Comparison of ENCODE assay signal across 14 mouse cellular contexts in genomic region chr8:120585521-120585920, GRCm38 (mm10).
"Had no signal": no experiment of that assay in that cellular context is flagged by ENCODE, and none has a peak within 500 bp of the region (broad histone marks: within the 10 kb centered on the region; RNA-seq: fewer than 3 reads in every experiment).

No protein-coding gene starts in this region.

- H3K27ac ChIP-seq: limb, embryonic 12.5 days; liver, embryonic 15.5 days; midbrain, embryonic 15.5 days; neural tube, embryonic 13.5 days; stomach, embryonic 15.5 days had no signal

- H3K36me3 ChIP-seq: midbrain, embryonic 15.5 days had no signal

- H3K27me3 ChIP-seq: limb, embryonic 12.5 days; liver, embryonic 15.5 days; midbrain, embryonic 15.5 days; neural tube, embryonic 13.5 days; stomach, embryonic 15.5 days had no signal

- H3K9ac ChIP-seq: limb, embryonic 12.5 days; liver, embryonic 15.5 days; midbrain, embryonic 15.5 days; neural tube, embryonic 13.5 days; stomach, embryonic 15.5 days had no signal

- H3K4me2 ChIP-seq: limb, embryonic 12.5 days; liver, embryonic 15.5 days; midbrain, embryonic 15.5 days; neural tube, embryonic 13.5 days; stomach, embryonic 15.5 days had no signal

- H3K9me3 ChIP-seq: limb, embryonic 12.5 days; liver, embryonic 15.5 days; midbrain, embryonic 15.5 days; neural tube, embryonic 13.5 days; stomach, embryonic 15.5 days had no signal

- H3K4me3 ChIP-seq: limb, embryonic 12.5 days; liver, embryonic 15.5 days; midbrain, embryonic 15.5 days; neural tube, embryonic 13.5 days; stomach, embryonic 15.5 days had no signal

- ATAC-seq: lung, postnatal 0 days; midbrain, embryonic 15.5 days had no signal

- DNase-seq: kidney, adult 8-10 months; kidney, postnatal 25 days; layer of hippocampus, adult 9-11 months; layer of hippocampus, postnatal 36 days; liver; lung, adult 2 months; lung, postnatal 36 days; right cerebral cortex, postnatal 14 days had no signal
